Mouse (Mus musculus): ENCODE results near the gene Commd7. TPM values are rescaled to one million over a fixed set of nuclear protein-coding genes. Genes with fewer than 3 reads are reported as not detected.

The Commd7 gene
- total RNA-seq, 1 experiment from 2014 or later: 21.9 TPM

GRCm38 (mm10) chr2:153633259-153633658, 678 bp upstream of the Commd7 start:
- no peak for ATAC-seq (ENCODE audit: extremely low read depth, insufficient number of reproducible peaks, low FRiP score, poor library complexity, severe bottlenecking)

- ATAC-seq (ENCODE audit: extremely low read depth, insufficient number of reproducible peaks, low FRiP score, poor library complexity, severe bottlenecking): no peak
Measured at GRCm38 (mm10) chr2:153632871-153633226, 268 bp upstream of the Commd7 start.

GRCm38 (mm10) chr2:153630950-153631349, 1.6 kb downstream of the Commd7 start:
- no peak for ATAC-seq (ENCODE audit: extremely low read depth, insufficient number of reproducible peaks, low FRiP score, poor library complexity, severe bottlenecking)

- no peak for ATAC-seq (ENCODE audit: extremely low read depth, insufficient number of reproducible peaks, low FRiP score, poor library complexity, severe bottlenecking)
Measured at GRCm38 (mm10) chr2:153622449-153622848, 10.1 kb downstream of the Commd7 start.

GRCm38 (mm10) chr2:153618889-153619288, 13.7 kb downstream of the Commd7 start:
- ATAC-seq (ENCODE audit: extremely low read depth, insufficient number of reproducible peaks, low FRiP score, poor library complexity, severe bottlenecking): no peak

GRCm38 (mm10) chr2:153618439-153618838, 14.1 kb downstream of the Commd7 start:
- no peak for ATAC-seq (ENCODE audit: extremely low read depth, insufficient number of reproducible peaks, low FRiP score, poor library complexity, severe bottlenecking)

DNA sequence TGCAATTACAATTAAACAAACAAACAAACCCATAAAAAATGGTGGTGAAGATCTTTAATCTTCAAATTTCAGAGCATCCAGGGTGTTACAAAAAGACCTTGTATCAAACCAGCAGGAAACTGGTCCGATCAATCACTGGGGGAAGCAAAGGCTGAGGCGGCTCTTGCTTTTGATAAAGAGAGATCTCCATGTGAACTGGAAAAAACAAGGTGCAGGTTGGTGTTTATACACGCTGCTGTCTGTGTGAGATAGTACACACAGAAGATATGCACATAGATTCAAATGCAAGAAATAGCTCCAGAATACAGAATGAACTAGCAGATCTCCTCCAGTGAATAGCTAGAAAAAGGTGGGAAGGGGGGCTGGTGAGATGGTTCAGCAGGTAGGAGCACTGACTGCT, 15.7 kb downstream of the Commd7 start:
- ATAC-seq (ENCODE audit: extremely low read depth, insufficient number of reproducible peaks, low FRiP score, poor library complexity, severe bottlenecking): no peak

DNA sequence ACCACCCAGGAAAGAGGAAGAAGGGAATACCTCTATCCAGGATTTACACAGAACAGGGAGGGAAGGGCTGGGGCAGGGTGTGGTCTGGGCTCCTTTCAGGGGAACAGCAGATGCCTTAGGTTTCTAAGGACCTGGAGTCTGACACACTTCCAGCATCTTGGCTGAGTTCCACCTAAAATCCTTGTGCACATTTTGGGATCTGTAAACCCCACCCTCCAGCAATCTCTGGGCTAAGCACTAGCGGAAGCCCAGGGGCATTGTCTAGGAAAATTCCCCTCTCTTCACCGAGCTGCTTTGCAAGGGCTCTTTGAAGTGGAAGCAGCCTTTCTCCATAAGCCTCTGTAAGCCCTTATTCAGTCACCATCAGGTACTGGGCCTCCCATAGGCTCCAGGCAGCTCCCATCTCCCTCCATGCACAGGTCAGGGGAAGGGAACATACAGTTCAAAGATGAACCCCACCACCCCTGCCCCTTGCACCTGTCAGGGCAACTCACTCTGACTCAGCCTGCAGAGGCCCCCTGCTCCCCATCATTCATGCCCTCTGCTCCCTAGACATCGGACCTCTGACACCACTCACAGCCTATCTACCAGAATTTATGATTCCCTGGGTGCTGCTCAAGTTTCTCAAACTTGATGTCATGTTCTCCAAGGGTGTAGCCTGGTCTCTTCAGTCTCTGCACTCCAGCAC, 19.8 kb downstream of the Commd7 start:
- ATAC-seq (ENCODE audit: extremely low read depth, insufficient number of reproducible peaks, low FRiP score, poor library complexity, severe bottlenecking): no peak

GRCm38 (mm10) chr2:153611743-153612142, 20.8 kb downstream of the Commd7 start:
- no peak for ATAC-seq (ENCODE audit: extremely low read depth, insufficient number of reproducible peaks, low FRiP score, poor library complexity, severe bottlenecking)

- ATAC-seq (ENCODE audit: extremely low read depth, insufficient number of reproducible peaks, low FRiP score, poor library complexity, severe bottlenecking): no peak
Measured at GRCm38 (mm10) chr2:153611241-153611630, 21.3 kb downstream of the Commd7 start.

DNA sequence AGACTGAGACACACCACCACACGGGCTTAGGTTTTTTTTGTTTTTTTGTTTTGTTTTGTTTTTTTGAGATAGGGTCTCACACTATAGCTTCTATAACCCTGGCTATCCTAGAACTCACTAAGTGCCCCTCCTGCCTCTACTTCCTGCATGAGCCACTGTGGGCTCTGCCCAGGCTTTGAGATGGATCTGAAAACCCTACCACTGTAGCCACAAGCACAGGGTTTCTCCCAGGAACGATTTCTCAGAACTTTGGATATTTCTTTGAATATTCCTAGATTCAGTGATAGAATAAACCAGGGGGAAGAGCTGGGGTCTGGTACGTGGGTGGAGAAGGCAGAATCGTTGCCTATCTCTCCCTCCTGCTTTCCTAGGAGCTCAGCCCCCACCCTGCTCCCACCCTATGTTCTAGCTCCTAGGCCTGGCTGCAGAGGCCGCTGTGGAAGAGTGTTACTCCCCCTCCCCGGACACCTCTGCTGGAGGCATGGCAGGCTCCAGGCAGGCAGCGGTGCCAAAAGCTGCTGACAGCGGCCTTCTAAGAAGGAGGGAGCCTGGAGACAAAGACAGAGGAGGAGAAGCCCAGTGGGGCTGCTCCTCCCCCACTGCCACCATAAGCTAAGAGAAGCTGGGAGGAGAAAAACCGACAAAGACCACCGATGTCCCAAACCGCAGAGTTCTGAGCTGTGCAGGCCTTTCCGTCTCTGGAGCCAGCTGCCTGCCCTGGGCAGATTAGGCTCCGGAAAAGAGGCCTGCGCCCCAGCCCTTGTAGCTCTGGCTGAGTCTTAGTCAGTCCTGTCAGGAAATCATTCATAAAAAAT, 21.9 kb downstream of the Commd7 start:
- ATAC-seq (ENCODE audit: extremely low read depth, insufficient number of reproducible peaks, low FRiP score, poor library complexity, severe bottlenecking): no peak

DNA sequence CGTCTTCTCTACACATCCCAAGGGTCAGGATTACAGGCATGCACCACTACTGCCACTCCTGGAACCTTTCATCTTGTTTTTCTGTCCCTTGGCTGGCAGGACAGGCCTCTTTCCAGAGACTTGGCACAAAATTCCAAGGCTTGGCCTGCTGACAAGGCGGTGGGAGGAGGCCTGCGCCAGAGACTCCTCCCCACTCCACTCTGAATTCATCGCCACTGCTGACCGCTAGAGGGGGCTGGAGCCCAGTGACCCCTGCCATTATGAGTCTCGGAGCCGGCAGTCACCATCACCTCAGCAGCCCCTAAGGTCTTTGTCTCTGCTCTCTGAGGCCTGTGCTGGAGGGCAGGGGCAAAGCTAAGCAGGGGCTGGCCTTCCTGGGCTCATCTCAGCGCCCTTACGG, 23.0 kb downstream of the Commd7 start:
- ATAC-seq (ENCODE audit: extremely low read depth, insufficient number of reproducible peaks, low FRiP score, poor library complexity, severe bottlenecking): peak; percentile 75

GRCm38 (mm10) chr2:153609058-153609457, 23.5 kb downstream of the Commd7 start:
- no peak for ATAC-seq (ENCODE audit: extremely low read depth, insufficient number of reproducible peaks, low FRiP score, poor library complexity, severe bottlenecking)

DNA sequence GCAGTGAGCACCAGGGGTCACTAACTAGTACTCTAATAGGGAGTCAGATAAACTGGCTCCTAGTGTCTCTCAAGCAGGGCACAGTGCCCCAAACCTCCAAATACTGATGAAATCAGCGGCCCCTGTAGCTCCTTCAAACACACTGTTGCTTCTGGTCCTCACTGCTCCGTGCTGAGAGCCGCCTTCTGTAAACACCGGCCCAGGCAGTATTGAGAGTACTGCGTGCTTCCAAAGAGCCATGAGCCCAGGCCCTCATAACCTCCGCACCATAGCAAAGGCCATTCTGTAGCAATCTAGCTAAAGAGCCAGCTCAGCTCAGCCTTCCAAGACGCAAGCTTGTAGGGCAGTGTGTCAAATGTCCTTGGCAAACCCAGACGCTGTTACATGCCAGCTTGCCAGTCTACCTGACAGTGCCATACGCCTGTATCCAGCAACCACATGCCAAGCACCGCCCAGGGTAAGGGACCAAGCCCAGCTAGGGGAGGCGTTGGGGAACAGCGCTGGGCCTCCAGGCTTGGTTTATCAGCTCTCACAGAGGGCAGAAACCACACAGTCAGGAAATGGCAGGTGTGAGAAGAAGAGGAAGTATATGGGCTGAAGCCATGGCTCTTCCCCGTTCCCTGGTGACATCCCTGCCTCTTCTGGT, 24.6 kb downstream of the Commd7 start:
- ATAC-seq (ENCODE audit: extremely low read depth, insufficient number of reproducible peaks, low FRiP score, poor library complexity, severe bottlenecking): peak; percentile 41

DNA sequence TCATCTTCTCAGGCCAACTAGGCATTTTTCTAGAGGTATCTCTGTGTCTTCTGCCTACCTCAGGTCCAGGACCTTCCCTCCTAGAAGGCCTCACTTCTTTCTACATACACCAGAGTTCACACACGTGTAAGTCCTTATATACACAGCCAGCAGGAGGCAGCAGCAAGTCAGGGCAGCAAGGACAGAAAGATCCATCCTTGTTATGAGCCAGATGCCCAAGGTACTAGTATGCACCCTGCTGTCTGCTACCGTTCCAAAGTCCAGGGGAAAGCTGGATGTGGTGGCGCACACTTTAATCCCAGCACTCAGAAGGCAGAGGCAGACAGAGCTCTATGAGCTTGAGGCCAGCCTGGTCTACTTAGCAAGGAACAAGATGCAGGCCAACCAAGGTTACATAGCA, 26.2 kb downstream of the Commd7 start:
- no peak for ATAC-seq (ENCODE audit: extremely low read depth, insufficient number of reproducible peaks, low FRiP score, poor library complexity, severe bottlenecking)

DNA sequence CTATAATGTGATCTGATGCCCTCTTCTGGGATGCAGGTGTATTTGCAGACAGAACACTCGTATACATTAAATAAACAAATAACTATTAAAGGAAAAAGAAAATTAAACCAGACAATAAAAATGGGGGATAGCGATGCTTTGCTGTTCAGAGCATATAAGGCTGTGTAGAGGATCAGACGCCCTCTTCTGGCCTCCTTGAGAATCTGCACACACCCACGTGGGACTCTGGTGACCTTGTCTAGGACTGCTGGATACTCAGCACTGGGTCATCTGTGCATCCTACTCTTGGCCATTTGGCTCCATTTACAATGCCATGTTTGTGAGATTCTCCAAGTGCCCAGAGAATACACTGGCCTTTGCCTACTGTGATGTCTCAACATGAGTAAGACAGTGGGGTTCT, 28.9 kb downstream of the Commd7 start:
- ATAC-seq (ENCODE audit: extremely low read depth, insufficient number of reproducible peaks, low FRiP score, poor library complexity, severe bottlenecking): no peak

GRCm38 (mm10) chr2:153600667-153601648, 31.6 kb downstream of the Commd7 start:
- ATAC-seq (ENCODE audit: extremely low read depth, insufficient number of reproducible peaks, low FRiP score, poor library complexity, severe bottlenecking): no peak

DNA sequence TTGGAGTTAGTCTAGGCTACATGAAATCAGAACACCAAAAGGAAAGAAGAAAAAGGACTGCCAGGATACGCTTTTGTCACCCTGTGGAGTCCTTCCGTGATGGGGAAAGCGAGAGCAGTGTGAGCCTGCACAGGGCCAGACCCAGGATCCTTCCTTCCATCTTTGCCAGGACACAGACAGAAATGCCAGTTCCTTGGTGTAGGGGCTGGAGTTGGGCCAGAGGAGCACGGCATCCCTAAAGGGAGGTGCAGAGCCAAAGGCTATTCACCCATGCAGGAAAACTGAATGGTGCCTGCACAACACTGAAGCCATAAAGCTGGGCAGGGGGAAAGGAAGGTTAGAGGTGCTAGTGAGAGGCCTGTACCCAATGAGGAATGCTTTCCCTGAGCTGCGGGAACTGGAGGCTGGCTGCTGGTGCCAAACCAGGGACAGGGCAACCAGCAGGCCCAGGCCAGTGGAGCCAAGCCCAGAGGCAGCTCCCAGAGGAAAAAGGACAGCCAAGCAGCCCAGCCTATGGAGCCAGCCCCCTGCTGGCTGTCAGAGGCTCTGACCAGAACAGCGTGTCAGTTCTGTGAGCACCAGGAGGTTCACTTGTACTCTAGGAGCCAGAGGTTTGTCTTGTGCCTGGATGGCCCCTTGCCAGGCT, 32.4 kb downstream of the Commd7 start:
- ATAC-seq (ENCODE audit: extremely low read depth, insufficient number of reproducible peaks, low FRiP score, poor library complexity, severe bottlenecking): no peak
